Mouse (Mus musculus) c-Kit-positive CD71-positive TER-119-negative erythroid progenitor cells, embryonic 14.5 days (primary cell): Measurements from ENCODE around the gene 4921539E11Rik.

Experiments
- DNase-seq: peaks from one replicate; pipeline ENCODE4 v3.0.0-alpha.2; 2013; ENCODE audit warnings: low read depth

4921539E11Rik gene

DNA sequence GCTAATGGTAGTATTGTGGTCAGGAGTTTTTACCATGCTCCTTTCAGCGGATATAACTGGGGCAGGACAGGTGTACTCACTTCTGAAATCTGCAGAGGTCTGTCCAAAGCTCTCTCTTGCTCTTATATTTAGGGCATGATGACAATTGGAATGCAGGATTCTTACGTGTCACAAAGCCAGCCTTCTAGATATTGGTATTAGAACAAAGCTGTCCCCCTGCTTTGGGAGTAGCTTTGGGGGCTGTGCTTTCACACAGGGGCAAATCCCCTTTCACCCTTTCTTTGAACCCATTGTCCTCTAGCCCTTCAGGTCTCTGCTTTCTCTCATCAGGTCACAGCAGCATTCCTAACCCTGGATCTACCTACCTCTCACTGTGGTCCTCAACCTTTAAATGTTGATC lies at the start of gene 4921539E11Rik:
4921539E11Rik (minus strand) TSS at position 101 of the 400 bp plus-strand sequence.
- DNase-seq: no peak

DNA sequence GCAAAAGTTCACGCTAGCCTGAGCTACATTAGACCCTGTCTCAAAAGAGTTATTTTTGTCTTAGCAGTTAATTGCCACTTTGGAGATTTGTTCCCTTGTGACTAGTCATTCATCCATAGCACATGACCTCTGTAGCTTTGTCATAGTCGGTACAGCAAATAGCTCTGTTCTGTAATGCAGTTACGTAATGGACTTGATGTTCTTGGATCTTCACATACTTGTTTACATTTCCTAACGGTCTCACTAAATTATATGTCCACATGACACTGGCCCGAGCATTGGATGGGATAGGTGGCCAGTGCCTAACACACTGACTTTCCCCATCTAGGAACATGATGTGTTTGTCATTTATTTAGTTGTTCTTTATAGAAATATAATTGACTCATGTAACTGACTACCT lies 44.5 kb upstream of the 4921539E11Rik start:
- no peak for DNase-seq

DNA sequence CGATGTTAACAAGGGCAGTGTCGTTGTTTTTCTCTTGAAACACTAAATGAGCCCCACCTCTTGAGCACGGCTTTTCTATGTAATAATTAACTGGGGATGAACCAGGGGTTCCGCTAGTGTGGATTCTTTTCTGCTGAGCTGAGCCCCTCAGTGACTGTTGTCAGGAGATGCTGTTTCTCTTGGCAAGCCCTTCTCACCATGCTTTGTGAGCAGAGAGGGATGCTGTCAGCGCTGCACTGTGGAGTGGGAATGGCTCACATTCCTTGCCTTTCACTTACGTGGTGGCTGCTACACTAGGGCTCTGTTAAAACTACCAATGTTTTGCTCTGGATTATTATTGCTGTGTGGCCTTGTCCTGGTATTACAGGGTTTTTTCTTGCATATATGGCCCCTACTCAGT lies 38.7 kb upstream of the 4921539E11Rik start:
- no peak for DNase-seq

DNA sequence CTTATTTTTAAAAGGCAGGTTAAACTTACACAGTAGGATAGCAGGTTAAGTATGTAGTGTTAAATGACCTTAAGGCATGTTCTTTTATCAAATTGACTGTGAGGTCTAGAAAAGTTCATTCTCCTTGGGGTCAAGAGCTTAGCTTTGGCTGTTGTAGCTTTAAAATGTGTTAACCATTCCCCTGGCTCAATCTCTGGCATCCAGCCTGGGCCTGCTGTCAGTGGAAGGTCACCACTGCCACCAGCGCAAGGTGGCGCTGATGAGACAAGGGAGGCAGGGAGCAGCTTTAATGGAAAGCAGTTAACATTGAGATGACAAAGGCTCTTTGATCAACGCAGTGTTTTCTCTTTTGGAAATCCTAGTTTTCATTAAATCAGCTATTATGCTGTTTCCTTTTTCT lies 36.3 kb upstream of the 4921539E11Rik start:
- no peak for DNase-seq

DNA sequence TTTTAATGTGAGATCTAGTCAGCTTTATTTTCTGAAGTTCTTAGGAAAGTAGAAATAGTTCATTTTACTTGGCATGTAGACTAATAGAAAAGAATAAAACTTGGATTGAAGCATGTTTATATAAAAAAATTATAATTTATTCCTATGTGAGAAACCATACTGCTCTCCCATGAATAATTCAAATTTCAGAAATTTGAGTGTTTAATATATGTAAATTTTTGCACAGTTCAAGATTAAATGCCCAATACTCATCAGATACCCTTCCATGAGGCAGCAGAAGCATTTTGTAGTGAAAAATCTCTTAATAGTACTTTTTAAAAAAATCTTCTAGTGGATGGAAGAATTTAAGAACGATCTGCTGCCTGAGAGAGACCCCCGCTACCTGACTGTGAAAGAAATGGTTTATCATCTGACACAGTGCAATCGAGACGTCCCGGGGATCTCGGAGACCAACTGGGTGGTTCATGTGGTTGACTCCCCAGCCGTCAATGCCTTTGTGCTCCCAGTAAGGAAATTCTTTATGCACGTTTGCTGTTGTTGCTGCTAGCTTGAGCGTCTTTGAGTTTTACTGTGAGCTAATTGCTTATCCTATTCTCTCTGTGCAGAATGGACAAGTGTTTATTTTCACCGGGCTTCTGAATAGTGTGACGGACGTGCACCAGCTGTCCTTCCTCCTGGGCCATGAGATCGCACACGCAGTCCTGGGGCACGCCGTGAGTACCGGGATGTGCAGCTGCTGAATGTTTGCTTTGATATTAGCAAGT lies 34.2 kb upstream of the 4921539E11Rik start:
- DNase-seq: no peak

DNA sequence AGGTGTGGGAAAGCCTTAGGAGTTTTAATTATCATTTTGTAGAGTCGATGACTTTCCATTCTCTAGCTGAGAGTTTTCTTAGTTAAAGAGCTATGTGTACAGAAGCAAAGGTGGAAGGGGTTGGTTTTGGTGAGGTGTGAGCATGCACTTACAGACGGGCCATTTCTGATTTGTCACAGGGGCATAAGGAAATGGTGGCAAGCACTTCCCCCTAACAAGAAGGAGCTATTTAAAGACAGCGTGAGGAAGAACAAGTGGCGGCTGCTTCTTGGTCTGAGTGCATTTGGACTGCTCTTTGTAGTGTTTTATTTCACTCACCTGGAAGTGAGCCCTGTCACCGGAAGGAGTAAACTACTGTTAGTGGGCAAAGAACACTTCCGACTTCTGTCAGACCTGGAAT lies 30.8 kb upstream of the 4921539E11Rik start:
- no peak for DNase-seq

DNA sequence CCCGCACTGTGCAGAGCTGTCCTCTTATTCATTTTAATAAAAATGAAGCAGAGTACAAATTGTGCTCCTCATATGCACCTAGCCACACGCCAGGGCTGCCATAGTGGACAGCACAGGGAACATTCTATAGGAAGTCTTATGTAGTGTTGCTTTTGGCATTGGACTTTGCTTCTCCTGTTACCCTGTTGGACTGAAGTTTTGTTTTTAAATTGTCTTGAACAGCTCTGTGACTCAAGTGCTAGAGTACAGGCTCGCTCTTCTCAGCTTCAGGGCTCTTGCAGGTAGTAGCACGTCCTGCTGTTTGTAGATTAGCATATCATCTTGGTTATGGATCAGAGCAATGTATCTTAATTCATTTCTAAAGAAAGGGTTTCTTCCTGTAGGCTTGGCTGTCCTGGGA lies 25.2 kb upstream of the 4921539E11Rik start:
- DNase-seq: no peak

DNA sequence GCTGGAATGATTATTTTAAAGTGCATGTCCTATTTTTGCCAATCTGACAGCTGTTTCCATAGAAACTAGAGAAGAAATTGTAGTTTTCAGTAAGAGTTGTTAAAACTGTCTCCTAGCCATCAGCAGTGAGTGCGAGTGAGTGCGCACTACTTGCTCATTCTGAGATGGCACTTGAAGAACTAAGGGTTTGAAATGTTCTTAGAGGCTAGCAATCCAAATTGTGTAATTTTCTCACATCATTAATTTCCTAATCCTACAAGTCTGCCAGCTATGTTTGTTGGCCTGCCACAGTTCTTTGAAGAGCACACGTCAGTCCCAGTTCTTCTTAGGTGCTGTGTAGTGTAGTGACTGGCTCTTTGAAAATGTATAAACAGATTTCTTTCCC lies 23.9 kb upstream of the 4921539E11Rik start:
- DNase-seq: no peak

DNA sequence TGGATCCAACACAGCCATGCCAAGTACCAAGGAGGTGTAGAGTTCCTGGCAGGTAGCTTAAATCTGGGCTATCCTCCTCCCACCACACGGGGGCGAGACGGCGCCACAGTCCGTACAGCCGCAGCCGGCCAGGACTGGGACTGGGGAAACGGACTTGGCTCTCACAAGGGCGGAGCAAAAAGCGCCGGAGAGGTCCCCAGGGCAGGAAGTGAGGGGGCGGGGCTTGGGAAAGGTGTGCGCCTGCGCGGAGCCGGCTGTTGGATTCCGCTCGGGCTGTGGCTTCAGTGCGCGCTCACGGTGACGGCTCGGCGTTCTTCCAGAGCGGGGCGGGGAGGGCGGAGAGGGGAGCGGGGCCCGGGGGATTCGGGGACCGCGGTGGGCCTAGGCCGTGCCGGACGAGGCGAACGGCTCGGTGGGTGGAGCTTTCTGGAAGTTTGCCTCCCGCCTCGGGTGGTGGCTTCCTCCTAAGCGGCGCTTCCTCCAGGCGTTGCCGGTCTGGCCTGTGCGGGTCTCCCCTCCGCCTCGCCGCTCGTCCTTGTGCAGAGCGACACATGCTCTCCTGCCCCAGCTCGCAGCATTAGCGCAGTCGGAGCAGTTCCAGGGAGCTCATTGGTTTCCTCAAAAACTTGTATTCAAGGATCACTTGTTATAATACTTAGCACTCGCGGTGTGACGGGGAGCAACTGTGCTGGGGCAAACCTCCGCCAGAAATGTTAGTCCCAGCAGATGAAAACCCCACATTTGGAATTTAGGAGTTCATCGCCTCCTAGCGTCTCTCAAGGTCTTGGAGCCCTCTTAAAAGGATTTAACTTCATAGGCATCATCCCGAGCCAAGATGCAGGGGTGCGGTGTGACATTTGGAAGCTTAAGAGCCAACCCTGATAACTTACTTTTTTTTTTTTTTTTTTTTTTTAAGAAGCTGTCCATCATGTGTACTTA lies 23.2 kb upstream of the 4921539E11Rik start, which contains the start of gene Oma1:
Oma1 (plus strand) TSS at position 226 of the 939 bp plus-strand sequence.
- peak; percentile 94 for DNase-seq

DNA sequence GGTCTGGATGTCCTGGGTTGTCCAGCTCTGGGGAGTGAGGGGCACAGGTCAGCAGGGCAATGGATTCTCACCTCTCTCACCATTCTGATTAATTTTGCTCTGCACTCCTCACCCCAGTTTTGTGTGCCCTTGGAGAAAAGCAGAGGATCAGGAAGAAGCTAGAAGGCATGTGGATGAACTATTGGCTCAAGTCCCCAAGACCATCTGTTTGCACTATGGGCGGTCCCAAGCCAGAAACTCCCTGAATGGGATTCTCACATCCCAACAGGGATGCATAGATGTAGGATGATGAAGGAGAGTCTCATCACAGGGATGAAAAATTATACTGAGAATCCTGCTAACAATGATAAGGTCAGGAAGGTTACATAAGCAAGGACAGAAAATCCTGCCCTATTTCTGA lies 13.2 kb upstream of the 4921539E11Rik start:
- DNase-seq: no peak

DNA sequence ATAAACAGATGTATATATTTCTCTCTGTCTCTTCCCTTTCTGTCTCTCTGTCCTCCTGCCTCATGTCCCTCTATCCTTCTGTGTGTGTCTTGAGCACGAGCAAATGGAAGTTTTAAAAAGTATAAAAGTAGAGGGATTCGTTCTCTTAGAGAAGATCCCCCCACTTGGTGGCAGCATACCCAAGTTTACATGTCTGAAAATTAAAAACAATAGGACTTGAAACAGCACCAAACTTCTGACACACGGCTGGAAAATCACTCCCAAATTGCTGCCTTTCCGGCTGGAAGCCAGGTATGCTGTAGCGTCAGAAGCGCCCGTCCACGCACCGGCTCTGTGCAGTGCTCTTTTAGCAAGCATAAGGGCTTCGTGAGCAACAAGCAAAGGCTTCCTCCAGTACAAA lies 8.7 kb upstream of the 4921539E11Rik start:
- no peak for DNase-seq

DNA sequence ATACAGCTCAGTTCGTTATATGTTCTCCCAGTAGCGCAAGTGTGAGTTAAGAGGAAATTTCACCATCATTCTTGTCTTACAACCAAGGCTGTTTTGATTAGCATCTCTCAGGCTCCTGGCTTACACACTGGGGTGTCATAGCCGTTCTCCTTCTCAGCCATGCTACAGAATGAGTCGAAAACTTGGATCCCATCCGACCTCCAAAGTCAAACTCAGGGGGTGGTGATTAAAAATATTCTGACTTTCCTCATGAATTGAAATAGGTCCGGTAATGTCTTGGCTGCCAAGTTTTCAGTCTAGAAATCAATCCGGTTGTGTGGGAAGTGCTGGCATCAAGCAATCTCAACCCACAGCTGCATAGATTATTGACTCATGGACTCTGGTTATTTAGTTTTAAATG lies 2.3 kb downstream of the 4921539E11Rik start:
- no peak for DNase-seq

DNA sequence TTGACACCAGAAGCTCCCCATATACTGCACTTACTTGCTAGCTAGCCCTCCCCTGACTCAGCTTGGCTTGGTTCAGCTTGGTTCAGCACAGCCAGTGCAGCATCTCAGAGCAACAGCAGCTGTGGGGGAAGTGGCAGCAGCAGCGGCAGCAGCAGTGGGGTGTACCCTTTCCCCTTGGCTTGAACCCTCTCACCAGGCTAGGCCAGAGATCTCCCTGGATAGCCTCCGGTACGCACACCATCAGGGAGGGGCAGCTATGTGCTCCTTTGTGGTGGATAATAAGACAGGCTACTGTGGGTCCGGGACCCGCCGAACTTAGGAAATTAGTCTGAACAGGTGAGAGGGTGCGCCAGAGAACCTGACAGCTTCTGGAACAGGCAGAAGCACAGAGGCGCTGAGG lies 17.6 kb downstream of the 4921539E11Rik start:
- DNase-seq: no peak

DNA sequence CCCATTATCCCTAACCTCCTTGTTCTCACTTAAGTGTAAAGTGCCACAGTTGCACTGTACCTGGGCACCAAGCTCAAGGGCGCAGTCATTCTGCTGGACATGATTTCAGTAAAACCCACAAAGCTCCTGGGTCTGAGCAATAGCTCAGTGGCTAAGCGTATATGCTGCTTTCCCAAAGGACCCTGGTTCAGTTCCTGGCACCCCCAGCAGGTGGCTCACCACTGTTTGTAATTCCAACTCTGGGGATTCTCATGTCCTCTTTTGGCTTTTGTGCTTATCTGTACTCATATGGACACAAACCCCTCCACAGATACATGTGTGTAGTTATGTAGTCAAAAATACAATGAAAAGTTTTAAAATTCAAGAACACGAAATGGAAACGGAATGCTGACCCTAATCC lies 21.3 kb downstream of the 4921539E11Rik start:
- DNase-seq: no peak

DNA sequence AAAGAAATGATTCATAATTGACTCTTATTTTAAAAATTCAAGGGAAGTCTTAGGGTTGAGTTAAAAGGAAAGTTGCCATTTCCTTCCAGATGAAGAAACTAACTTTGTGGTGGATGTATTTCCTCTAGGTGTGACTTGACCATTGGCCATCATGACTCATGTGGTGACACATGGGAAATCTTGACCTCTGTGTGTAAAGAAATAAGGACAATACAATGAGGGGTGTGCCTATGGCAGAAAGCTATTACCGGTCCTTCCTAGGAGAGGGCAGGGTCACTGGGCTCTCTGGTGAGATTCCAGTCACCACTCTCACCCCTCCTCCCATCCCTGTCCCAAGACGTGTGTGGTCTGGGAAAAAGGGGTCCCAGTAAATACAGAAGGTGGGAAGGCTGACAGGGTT lies 25.5 kb downstream of the 4921539E11Rik start:
- DNase-seq: no peak

DNA sequence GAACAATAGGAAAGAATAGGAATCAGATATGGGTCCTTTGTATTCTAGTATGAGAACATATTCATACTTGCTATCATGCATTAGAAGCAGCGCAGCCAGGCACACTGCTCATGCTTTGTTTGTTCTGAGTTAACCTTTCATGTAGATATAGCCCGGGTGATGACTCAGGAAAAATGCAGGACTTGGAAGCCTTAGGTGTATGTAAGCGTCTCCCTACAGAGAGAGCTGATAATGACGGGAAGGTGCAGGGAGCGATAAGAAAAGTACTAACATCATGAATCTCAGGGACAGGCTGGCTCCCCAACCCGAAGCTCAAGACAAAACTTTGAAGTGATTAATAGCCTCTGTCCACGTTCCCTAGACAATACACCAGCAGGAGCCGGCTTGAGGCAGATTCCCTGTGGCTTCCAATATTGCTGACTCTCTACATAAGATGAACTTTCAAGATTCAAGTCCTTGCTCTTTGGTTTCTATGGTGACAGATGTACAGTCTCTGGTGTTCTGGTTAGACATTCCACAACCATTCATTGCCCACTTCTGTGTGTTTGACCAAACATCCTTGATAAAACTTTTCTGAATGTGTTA lies 26.8 kb downstream of the 4921539E11Rik start:
- DNase-seq: peak; percentile 13

DNA sequence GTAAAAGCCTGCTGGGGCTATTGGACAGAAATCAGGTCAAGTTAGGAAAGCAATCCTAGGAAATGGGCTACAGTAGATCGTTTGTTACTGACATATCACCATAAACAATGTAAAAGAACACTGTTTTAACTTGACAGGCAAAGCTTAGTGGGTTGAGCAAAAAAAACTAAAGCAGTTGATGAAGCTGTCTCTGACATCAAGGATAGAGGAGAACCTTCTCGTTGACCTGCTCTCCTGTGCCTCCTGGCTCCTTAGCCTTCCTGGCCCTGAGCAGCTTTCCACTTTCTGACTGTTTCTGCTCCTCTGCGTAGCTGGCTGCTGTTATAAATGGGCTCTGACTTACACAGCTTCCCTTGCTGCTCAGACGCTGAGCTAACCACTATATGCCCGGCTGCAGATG lies 27.3 kb downstream of the 4921539E11Rik start:
- no peak for DNase-seq

DNA sequence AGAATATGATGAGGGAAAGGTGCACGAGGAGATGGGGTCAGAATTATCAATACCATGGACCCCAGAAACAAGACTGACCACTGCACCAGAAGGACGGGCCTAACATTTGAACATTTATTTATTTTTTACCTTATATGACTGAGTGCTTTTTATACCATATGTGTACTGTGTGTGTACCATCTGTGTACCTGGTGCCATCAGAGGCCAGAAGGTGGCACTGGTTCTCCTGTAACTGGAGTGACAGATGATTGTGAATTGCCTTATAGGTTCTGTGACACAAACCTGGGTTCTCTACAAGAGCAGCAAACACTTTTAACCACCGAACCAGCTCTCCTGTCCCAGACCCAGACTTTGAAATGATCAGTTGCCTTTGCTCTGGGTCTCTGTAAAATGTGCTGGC lies 31.8 kb downstream of the 4921539E11Rik start:
- DNase-seq: no peak

DNA sequence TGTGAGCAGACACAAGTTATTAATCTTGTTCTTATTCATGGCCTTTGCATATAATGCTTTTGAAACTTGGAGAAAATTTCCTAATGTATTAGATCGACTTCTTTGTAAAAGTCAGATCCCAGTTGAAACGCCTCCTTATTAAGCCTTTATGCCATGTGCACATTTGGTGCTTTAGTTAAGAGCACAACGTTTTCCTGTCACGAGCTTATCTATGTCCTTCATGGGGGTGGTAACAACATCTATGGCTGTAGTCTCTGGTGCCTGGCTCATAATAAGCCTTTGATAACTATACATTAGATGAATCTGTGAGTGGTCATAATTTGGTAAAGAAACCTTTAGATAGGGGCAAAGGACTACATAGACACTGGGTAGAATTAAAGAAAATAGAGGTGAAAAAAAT lies 36.8 kb downstream of the 4921539E11Rik start:
- no peak for DNase-seq

DNA sequence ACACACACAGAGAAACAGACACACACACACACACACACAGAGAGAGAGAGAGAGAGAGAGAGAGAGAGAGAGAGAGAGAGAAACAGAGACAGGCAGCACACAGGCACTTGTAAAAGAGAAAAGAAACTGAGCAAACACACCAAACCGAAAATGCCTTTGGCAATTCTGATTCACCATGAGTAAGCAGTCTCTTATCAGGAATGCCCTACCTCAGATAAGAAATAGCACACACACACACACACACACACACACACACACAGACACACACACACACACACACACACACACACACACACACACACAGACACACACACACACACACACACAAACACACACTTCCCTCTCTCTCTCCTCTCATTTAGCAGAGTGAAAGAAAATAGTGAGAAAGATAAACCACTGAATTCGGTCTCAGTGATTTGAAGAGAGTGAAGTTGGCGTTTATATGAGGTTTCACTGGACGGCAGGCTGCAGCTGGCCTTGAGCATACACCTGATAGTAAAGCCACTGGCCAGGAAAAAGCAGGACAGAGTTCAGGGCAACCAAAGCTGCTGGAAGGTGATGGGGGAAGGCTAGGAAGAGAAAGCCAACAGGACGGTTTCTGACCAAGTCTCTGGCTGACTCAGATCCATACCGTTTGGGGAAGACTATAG lies 41.1 kb downstream of the 4921539E11Rik start:
- no peak for DNase-seq

DNA sequence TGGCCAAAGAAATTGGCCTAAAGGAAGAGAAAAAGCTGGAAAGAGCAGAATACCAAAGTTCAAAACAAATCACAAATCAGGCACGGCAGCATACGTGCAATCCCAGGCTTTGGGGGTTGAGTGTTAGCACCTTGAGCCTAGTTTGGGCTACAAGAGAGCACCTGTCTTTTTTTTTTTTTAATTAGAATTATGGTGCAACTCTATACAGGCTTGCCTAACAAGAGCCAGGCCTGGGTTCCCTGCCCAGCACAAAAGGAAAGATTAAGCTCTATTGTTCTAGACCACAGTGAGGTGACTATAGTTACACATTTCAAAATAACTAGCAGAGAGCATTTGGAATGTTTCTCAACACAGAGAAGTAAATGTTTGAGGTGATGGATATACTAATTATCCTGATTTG lies 42.9 kb downstream of the 4921539E11Rik start:
- DNase-seq: no peak

DNA sequence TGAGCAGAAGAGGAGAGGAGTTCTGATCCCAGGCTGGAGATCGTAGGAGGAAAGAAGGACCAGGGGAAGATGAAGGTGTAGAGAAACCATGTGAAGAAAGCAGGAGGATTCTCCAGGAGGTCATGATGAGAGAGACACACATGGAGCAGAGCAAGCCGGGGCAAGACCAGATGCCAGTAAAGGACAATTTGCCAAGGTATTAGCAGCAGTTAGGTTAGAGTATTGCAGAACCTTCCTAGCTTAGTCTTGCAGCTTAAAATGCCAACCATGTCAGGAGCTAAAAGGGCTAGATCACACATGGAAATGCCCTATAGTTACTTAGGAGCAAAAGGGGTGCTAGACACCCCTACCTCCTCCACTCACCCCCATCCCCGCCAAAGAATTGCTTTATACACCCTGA lies 43.4 kb downstream of the 4921539E11Rik start:
- DNase-seq: no peak
